12 mouse cellular contexts compared by ENCODE assay signal in genomic region chr5:25532256-25533147, GRCm38 (mm10). TPM values are rescaled to one million over a fixed set of nuclear protein-coding genes. Genes with fewer than 3 reads are reported as not detected.
DNase-seq lines count a peak whose midpoint lies in the region; ATAC-seq lines count a peak whose summit lies in the region.
"Had no signal": no experiment of that assay in that cellular context is flagged by ENCODE, and none has a peak within 500 bp of the region (broad histone marks: within the 10 kb centered on the region; RNA-seq: fewer than 3 reads in every experiment).

No protein-coding gene starts in this region.

- WGBS in forebrain, embryonic 11.5 days = 61% methylated on average over 17 of the region's 18 CpGs
- WGBS in forebrain, embryonic 15.5 days = 56% methylated on average over 18 of the region's 18 CpGs
- 52% methylated on average over 18 of the region's 18 CpGs for WGBS in neural tube, embryonic 13.5 days
- WGBS in neural tube, embryonic 15.5 days = 57% methylated on average over 18 of the region's 18 CpGs
- 60% methylated on average over 18 of the region's 18 CpGs for WGBS in kidney, embryonic 16.5 days

- H3K4me1 ChIP-seq in forebrain, embryonic 11.5 days (replicated peaks; ENCODE audit: control insufficient read depth, insufficient read depth, low read length) = 0 out of 2 replicates have a peak, but pooled peaks cover 2% of the 10 kb centered on the region
- peaks cover 6% of the 10 kb centered on the region for H3K4me1 ChIP-seq in forebrain, embryonic 15.5 days
- peaks cover 11% of the 10 kb centered on the region for H3K4me1 ChIP-seq in neural tube, embryonic 13.5 days (replicated peaks)
- peaks cover 4% of the 10 kb centered on the region for H3K4me1 ChIP-seq in neural tube, embryonic 15.5 days
- H3K4me1 ChIP-seq in kidney, embryonic 16.5 days (ENCODE audit: insufficient read depth, low read length) = peaks cover 7% of the 10 kb centered on the region

- no peak overlapping the region for H3K4me3 ChIP-seq in forebrain, embryonic 11.5 days (ENCODE audit: low read depth, low read length)
- no peak overlapping the region for H3K4me3 ChIP-seq in forebrain, embryonic 15.5 days
- no peak overlapping the region for H3K4me3 ChIP-seq in neural tube, embryonic 13.5 days
- H3K4me3 ChIP-seq in neural tube, embryonic 15.5 days (replicated peaks) = no peak overlapping the region
- H3K4me3 ChIP-seq in kidney, embryonic 16.5 days (ENCODE audit: low read length) = no peak overlapping the region

- no peaks in the 10 kb centered on the region for H3K36me3 ChIP-seq in forebrain, embryonic 11.5 days (ENCODE audit: control insufficient read depth, insufficient read depth, low read length)
- H3K36me3 ChIP-seq in forebrain, embryonic 15.5 days = no peaks in the 10 kb centered on the region
- no peaks in the 10 kb centered on the region for H3K36me3 ChIP-seq in neural tube, embryonic 13.5 days
- no peaks in the 10 kb centered on the region for H3K36me3 ChIP-seq in neural tube, embryonic 15.5 days
- H3K36me3 ChIP-seq in kidney, embryonic 16.5 days (ENCODE audit: insufficient read depth, low read length) = no peaks in the 10 kb centered on the region

- no peak for ATAC-seq in forebrain, embryonic 11.5 days (replicated peaks; ENCODE audit: low FRiP score)
- no peak for ATAC-seq in forebrain, embryonic 15.5 days (replicated peaks)
- ATAC-seq in neural tube, embryonic 13.5 days (ENCODE audit: low read depth) = no peak
- no peak for ATAC-seq in neural tube, embryonic 15.5 days (ENCODE audit: low FRiP score)
- ATAC-seq in kidney, embryonic 16.5 days (ENCODE audit: low FRiP score, low TSS enrichment) = no peak

- peak; percentile 53 for DNase-seq in forebrain, embryonic 11.5 days (ENCODE audit: low spot score)
- peak; percentile 24 for DNase-seq in adrenal gland, postnatal 25 days
- DNase-seq in telencephalon, adult 2 months (ENCODE audit: low read depth, low spot score) = peak; percentile 35
- DNase-seq in embryo, embryonic 11 days = no peak

- H3K4me2 ChIP-seq in forebrain, embryonic 11.5 days (ENCODE audit: low read depth, low read length, severe bottlenecking) = no peak overlapping the region
- H3K4me2 ChIP-seq in forebrain, embryonic 15.5 days (replicated peaks) = no peak overlapping the region
- no peak overlapping the region for H3K4me2 ChIP-seq in neural tube, embryonic 13.5 days
- H3K4me2 ChIP-seq in neural tube, embryonic 15.5 days = no peak overlapping the region
- H3K4me2 ChIP-seq in kidney, embryonic 16.5 days (replicated peaks; ENCODE audit: low read depth, low read length) = no peak overlapping the region

- no peaks in the 10 kb centered on the region for H3K9me3 ChIP-seq in forebrain, embryonic 11.5 days (ENCODE audit: control insufficient read depth, low read length)
- no peaks in the 10 kb centered on the region for H3K9me3 ChIP-seq in forebrain, embryonic 15.5 days
- H3K9me3 ChIP-seq in neural tube, embryonic 13.5 days = no peaks in the 10 kb centered on the region
- no peaks in the 10 kb centered on the region for H3K9me3 ChIP-seq in neural tube, embryonic 15.5 days (replicated peaks)
- H3K9me3 ChIP-seq in kidney, embryonic 16.5 days (ENCODE audit: low read length) = no peaks in the 10 kb centered on the region

- no peak overlapping the region for H3K9ac ChIP-seq in forebrain, embryonic 11.5 days (ENCODE audit: low read length)
- H3K9ac ChIP-seq in forebrain, embryonic 15.5 days (replicated peaks) = no peak overlapping the region
- no peak overlapping the region for H3K9ac ChIP-seq in neural tube, embryonic 13.5 days
- no peak overlapping the region for H3K9ac ChIP-seq in neural tube, embryonic 15.5 days (replicated peaks)
- H3K9ac ChIP-seq in kidney, embryonic 16.5 days (replicated peaks; ENCODE audit: low read length) = no peak overlapping the region

- no peaks in the 10 kb centered on the region for H3K27me3 ChIP-seq in forebrain, embryonic 11.5 days (ENCODE audit: control insufficient read depth, insufficient read depth, low read length)
- H3K27me3 ChIP-seq in forebrain, embryonic 15.5 days = no peaks in the 10 kb centered on the region
- H3K27me3 ChIP-seq in neural tube, embryonic 13.5 days = no peaks in the 10 kb centered on the region
- no peaks in the 10 kb centered on the region for H3K27me3 ChIP-seq in neural tube, embryonic 15.5 days (replicated peaks)
- H3K27me3 ChIP-seq in kidney, embryonic 16.5 days (ENCODE audit: insufficient read depth, low read length) = no peaks in the 10 kb centered on the region

- H3K27ac ChIP-seq in forebrain, embryonic 11.5 days (ENCODE audit: low read depth, low read length) = no peak overlapping the region
- H3K27ac ChIP-seq in forebrain, embryonic 15.5 days (replicated peaks) = no peak overlapping the region
- H3K27ac ChIP-seq in neural tube, embryonic 13.5 days (replicated peaks) = peak overlapping the region; percentile 1; the same call in 1 of the 2 replicates
- H3K27ac ChIP-seq in neural tube, embryonic 15.5 days (replicated peaks) = no peak overlapping the region
- H3K27ac ChIP-seq in kidney, embryonic 16.5 days (ENCODE audit: low read length) = no peak overlapping the region

RNA-seq across cellular contexts. Expression of gene Cct8l1, which starts 16.6 kb away (rescaled TPM):
- polyA plus RNA-seq in forebrain, embryonic 11.5 days (2014; fragmentation: Nextera tagmentation; extraction: Ambion mirVana) = not detected in 2 replicates
- 0.31 TPM in 1 of 2 replicates, not detected in the other for polyA plus RNA-seq in forebrain, embryonic 15.5 days (2015; fragmentation: Nextera tagmentation; extraction: Ambion mirVana)
- 0.20 and 0.29 TPM in 2 replicates for polyA plus RNA-seq in neural tube, embryonic 13.5 days (2015; fragmentation: Nextera tagmentation; extraction: Ambion mirVana)
- 0.11 and 0.22 TPM in 2 replicates for polyA plus RNA-seq in neural tube, embryonic 15.5 days (2015; fragmentation: Nextera tagmentation; extraction: Ambion mirVana)
- total RNA-seq in adrenal gland, postnatal 25 days (2021) = not detected in 2 replicates
- polyA plus RNA-seq in kidney, embryonic 16.5 days (2015; fragmentation: Nextera tagmentation; extraction: Ambion mirVana) = not detected in 2 replicates
- total RNA-seq: heart, postnatal 10 days had no signal
- polyA plus RNA-seq: intestine, embryonic 14.5 days; lung, embryonic 16.5 days; neural tube, embryonic 14.5 days had no signal

RNA-seq across cellular contexts. Expression of gene Kmt2c, which starts 33.9 kb away (rescaled TPM):
- 22.5 and 24.6 TPM in 2 replicates for polyA plus RNA-seq in forebrain, embryonic 11.5 days (2014; fragmentation: Nextera tagmentation; extraction: Ambion mirVana)
- 25.6 and 26.5 TPM in 2 replicates for polyA plus RNA-seq in forebrain, embryonic 15.5 days (2015; fragmentation: Nextera tagmentation; extraction: Ambion mirVana)
- polyA plus RNA-seq in neural tube, embryonic 13.5 days (2015; fragmentation: Nextera tagmentation; extraction: Ambion mirVana) = 16.8 and 19.7 TPM in 2 replicates
- polyA plus RNA-seq in neural tube, embryonic 15.5 days (2015; fragmentation: Nextera tagmentation; extraction: Ambion mirVana) = 13.9 and 14.0 TPM in 2 replicates
- total RNA-seq in adrenal gland, postnatal 25 days (2021) = 61.9 and 69.2 TPM in 2 replicates
- polyA plus RNA-seq in kidney, embryonic 16.5 days (2015; fragmentation: Nextera tagmentation; extraction: Ambion mirVana) = 10.0 and 13.0 TPM in 2 replicates
